Mouse (Mus musculus) C2C12 (cell line): ENCODE measurements around the gene H2al2a. TPM values are rescaled to one million over a fixed set of nuclear protein-coding genes. Genes with fewer than 3 reads are reported as not detected.

Experiments
- H3K27me3 ChIP-seq: one replicate; pipeline ENCODE4 v1.6.1; 2011; ENCODE audit not compliant: control insufficient read depth, insufficient read depth, insufficient read length
- H3K36me3 ChIP-seq: one replicate; pipeline ENCODE4 v1.6.1; 2011; ENCODE audit not compliant: control insufficient read depth, insufficient read depth
- H3K4me3 ChIP-seq: one replicate; pipeline ENCODE4 v1.5.1; 2011; ENCODE audit warnings: mild to moderate bottlenecking, control low read depth; ENCODE audit not compliant: poor library complexity, insufficient read depth, severe bottlenecking
- H3K79me2 ChIP-seq: one replicate; pipeline ENCODE4 v1.6.1; 2011; ENCODE audit not compliant: control insufficient read depth, insufficient read depth
- H3K79me3 ChIP-seq: one replicate; pipeline ENCODE4 v1.6.1; 2011; ENCODE audit warnings: low read depth, control low read depth
- H3ac ChIP-seq: one replicate; pipeline ENCODE3; 2011; ENCODE audit warnings: low read depth; ENCODE audit not compliant: control insufficient read depth, insufficient read length
- CEBPB ChIP-seq: IDR thresholded peaks from one replicate; pipeline ENCODE4 v1.6.1; 2011; ENCODE audit warnings: low read depth, mild to moderate bottlenecking, control low read depth, moderate library complexity
- CTCF ChIP-seq: IDR thresholded peaks from one replicate; pipeline ENCODE4 v1.5.1; 2011; ENCODE audit not compliant: control insufficient read depth, insufficient read depth, insufficient read length
- FOSL1 ChIP-seq: IDR thresholded peaks from one replicate; pipeline ENCODE4 v1.8.0; 2011; ENCODE audit warnings: mild to moderate bottlenecking, low read length; ENCODE audit not compliant: poor library complexity, insufficient read depth, severe bottlenecking
- MAX ChIP-seq: IDR thresholded peaks from one replicate; pipeline ENCODE4 v1.6.1; 2011; ENCODE audit warnings: mild to moderate bottlenecking, control low read depth
- MYOD1 ChIP-seq: IDR thresholded peaks from one replicate; pipeline ENCODE4 v1.6.1; 2011; ENCODE audit warnings: low read depth; ENCODE audit not compliant: control insufficient read depth, insufficient read length
- MYOG ChIP-seq: IDR thresholded peaks from one replicate; pipeline ENCODE4 v1.6.1; 2011; ENCODE audit not compliant: control insufficient read depth, insufficient read length; ENCODE audit errors: extremely low read depth
- USF1 ChIP-seq: IDR thresholded peaks from one replicate; pipeline ENCODE4 v1.6.1; 2011; ENCODE audit warnings: low read depth, mild to moderate bottlenecking, control low read depth, moderate library complexity
- polyA plus RNA-seq: library from polyadenylated mRNA; unstranded; fragments of >200 nt; fragmentation: generic; extraction: Trizol; gene quantifications from one replicate; pipeline ENCODE4 v1.2.1, GENCODE M21; 2012; ENCODE audit warnings: missing spikeins

Gene H2al2a
- polyA plus RNA-seq, 1 experiment, result not detected

GRCm38 (mm10) chr2:18039566-18040290 is 43.0 kb upstream of the H2al2a start:
- no peak overlapping the region for H3K4me3 ChIP-seq

DNA sequence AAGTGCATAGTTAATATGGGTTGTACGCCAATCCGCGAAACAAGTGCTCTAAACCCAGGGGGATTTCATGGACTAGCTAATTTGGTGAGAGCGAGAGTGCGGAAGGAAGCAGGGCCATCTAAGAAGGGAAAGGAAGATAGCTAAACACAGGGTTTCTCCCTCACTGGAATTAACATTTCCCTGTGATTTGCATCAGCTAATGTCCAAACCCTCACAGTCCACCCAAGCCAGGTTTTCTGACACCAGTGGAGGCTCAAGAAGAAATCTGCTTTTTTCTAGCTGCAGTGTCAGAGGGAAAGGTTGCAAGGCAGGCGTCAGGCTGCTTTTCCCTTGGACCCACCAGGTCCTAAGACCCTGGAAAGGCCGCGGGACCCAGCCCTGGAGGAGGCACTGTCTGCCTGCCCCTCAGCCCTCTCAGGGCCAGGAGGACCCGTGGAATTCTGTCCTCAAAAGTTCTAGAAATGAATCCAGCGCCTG is 42.2 kb upstream of the H2al2a start:
- Histone ChIP-seq H3ac (no peak overlapping the region), H3K79me3 (no peaks in the 10 kb centered on the region), H3K27me3 (no peaks in the 10 kb centered on the region), H3K36me3 (no peaks in the 10 kb centered on the region), H3K79me2 (no peaks in the 10 kb centered on the region), H3K4me3 (no peak overlapping the region)
- no peak for TF ChIP-seq FOSL1
- no peak for TF ChIP-seq CEBPB
- TF ChIP-seq MYOD1, result no peak
- no peak for TF ChIP-seq CTCF
- no peak for TF ChIP-seq MAX
- TF ChIP-seq MYOG, result no peak
- TF ChIP-seq USF1, result no peak

More at GRCm38 (mm10) chr2:18039566-18040290, 43.0 kb upstream of the H2al2a start:
- Histone ChIP-seq H3K36me3 (no peaks in the 10 kb centered on the region), H3ac (no peak overlapping the region), H3K79me2 (no peaks in the 10 kb centered on the region), H3K27me3 (no peaks in the 10 kb centered on the region), H3K79me3 (no peaks in the 10 kb centered on the region)
- no peak for TF ChIP-seq USF1

DNA sequence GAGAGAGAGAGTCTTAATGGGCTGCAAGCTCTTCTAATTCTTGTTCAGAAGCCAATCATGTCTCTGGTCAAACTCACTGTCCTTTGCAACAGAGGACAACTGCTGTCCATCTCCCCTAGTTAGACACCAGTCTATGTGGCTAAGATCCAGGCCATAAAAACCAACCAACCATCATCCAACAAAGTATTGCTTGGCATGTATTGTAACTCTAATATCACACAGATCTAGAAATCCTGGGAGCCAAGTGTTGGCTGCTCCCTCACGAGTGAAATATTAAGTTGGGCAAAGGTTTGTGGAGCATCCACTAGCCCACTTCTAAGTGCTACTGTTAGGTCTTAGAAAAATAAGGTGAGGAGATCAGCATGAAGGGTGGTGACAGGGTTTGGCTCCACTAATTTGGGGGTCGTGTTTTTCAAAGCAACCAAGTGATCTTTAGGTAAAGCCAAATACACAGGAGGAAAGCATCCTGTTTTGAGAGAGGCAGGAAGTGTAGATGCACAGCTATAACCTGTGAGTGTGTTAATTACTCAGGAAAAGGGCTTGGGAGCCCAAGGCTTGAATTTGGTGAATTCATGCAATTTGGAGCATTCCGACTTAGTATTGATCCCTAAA is 41.5 kb upstream of the H2al2a start:
- Histone ChIP-seq H3K36me3 (no peaks in the 10 kb centered on the region), H3K27me3 (no peaks in the 10 kb centered on the region), H3K4me3 (no peak overlapping the region), H3K79me2 (no peaks in the 10 kb centered on the region), H3ac (no peak overlapping the region), H3K79me3 (no peaks in the 10 kb centered on the region)
- TF ChIP-seq MAX (no peak), CTCF (no peak), MYOG (no peak), CEBPB (no peak), USF1 (no peak), FOSL1 (no peak), MYOD1 (no peak)

DNA sequence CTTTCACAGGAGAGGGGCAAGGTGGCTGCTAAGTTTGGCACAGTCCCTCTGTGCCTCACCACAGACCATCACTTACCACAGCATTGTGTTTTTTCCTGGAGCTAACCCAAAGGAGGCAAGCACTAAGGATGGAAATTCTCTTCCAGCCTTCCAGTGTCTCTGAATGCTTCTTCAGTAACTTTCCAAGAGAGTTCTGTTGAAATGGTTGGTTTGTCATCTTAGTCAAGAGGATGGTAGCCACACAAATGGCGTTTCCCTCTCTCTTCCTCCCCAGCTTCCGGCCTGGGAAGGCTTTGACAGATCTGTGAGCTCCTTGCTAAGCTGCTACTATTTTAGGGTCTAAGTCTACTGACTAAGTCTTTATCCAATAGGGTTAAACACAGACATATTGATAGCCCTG is 40.7 kb upstream of the H2al2a start, which contains the start of gene A930004D18Rik:
TSS of gene A930004D18Rik (minus strand) at position 247 of the 400 bp plus-strand sequence.
- Histone ChIP-seq H3ac (no peak within 1 kb of the TSS), H3K36me3 (no peaks in the 10 kb centered on the region), H3K4me3 (no peak within 1 kb of the TSS), H3K79me2 (no peaks in the 10 kb centered on the region), H3K79me3 (no peaks in the 10 kb centered on the region), H3K27me3 (no peaks in the 10 kb centered on the region)
- TF ChIP-seq FOSL1, result no peak

DNA sequence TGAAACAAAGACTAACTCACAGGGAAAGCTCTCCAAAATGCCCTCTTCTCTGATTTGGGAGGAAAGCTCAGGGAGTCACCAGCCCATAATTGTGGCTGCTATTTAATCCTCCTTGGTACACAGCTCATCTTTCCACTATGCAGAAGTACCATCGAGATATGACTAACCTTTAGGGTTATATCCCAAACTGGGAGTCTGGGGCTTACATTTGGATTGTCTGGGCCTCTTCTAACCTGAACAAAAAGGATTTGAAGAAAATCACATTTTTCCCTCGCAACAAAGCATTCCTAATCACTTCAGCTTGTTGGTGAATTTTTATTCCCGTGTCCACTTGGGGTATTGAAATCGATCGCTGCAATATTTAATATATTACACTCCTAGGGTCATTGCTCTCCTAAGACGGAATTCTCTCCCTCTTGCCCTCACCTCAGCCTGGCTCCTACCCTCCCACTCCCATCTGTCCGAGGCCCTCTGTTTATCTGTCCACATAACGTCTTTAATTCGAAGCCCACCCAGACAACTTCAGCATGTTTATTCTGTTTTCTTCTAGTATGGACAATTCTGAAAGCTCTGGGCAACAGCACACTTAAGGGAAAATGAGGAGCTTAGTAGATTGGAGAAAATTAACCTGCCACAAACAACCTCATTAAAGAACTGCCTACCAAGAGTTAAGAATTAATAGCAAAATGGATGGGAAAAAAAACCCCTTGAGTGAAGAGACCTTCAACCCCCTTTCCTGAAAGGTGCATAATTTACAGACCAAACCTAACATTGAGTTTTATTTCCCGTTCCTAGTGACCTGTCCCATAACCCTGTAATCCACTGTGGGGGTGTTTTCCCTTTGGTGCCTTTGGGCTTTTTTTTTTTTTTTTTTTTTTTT is 37.9 kb upstream of the H2al2a start:
- H3K4me3 ChIP-seq, result no peak overlapping the region

More for the DNA sequence above, 37.9 kb upstream of the H2al2a start:
- H3K27me3 ChIP-seq, result no peaks in the 10 kb centered on the region
- H3K36me3 ChIP-seq, result no peaks in the 10 kb centered on the region
- no peaks in the 10 kb centered on the region for H3K79me3 ChIP-seq
- no peaks in the 10 kb centered on the region for H3K79me2 ChIP-seq
- TF ChIP-seq CEBPB (no peak), USF1 (no peak), MYOG (no peak), FOSL1 (no peak), MAX (no peak), MYOD1 (no peak), CTCF (no peak)
- no peak overlapping the region for H3ac ChIP-seq
